Mouse (Mus musculus): ENCODE measurements around the gene Guca2a.

Gene Guca2a

GRCm38 (mm10) chr4:119637946-119638345 lies 442 bp downstream of the Guca2a start:
- ATAC-seq (ENCODE audit: insufficient number of reproducible peaks, low FRiP score, low TSS enrichment) = no peak

GRCm38 (mm10) chr4:119638656-119639055 lies 1.2 kb downstream of the Guca2a start:
- no peak for ATAC-seq (ENCODE audit: insufficient number of reproducible peaks, low FRiP score, low TSS enrichment)

- ATAC-seq (ENCODE audit: insufficient number of reproducible peaks, low FRiP score, low TSS enrichment) = no peak
Observed at GRCm38 (mm10) chr4:119642666-119643065, 5.2 kb downstream of the Guca2a start.

GRCm38 (mm10) chr4:119657011-119657410 lies 19.5 kb downstream of the Guca2a start:
- no peak for ATAC-seq (ENCODE audit: insufficient number of reproducible peaks, low FRiP score, low TSS enrichment)

GRCm38 (mm10) chr4:119658246-119658645 lies 20.7 kb downstream of the Guca2a start:
- ATAC-seq (ENCODE audit: insufficient number of reproducible peaks, low FRiP score, low TSS enrichment) = no peak

GRCm38 (mm10) chr4:119658731-119659130 lies 21.2 kb downstream of the Guca2a start, which contains the start of gene Guca2b:
Gene Guca2b (minus strand): TSS chr4:119658954.
- no peak for ATAC-seq (ENCODE audit: insufficient number of reproducible peaks, low FRiP score, low TSS enrichment)

GRCm38 (mm10) chr4:119660007-119660406 lies 22.5 kb downstream of the Guca2a start:
- no peak for ATAC-seq (ENCODE audit: insufficient number of reproducible peaks, low FRiP score, low TSS enrichment)

- ATAC-seq (ENCODE audit: insufficient number of reproducible peaks, low FRiP score, low TSS enrichment) = no peak
Observed at GRCm38 (mm10) chr4:119662151-119662550, 24.6 kb downstream of the Guca2a start.

- ATAC-seq (ENCODE audit: insufficient number of reproducible peaks, low FRiP score, low TSS enrichment) = no peak
Observed at GRCm38 (mm10) chr4:119662976-119663375, 25.5 kb downstream of the Guca2a start.

- ATAC-seq (ENCODE audit: insufficient number of reproducible peaks, low FRiP score, low TSS enrichment) = no peak
Observed at GRCm38 (mm10) chr4:119663409-119664095, 26.0 kb downstream of the Guca2a start.

- ATAC-seq (ENCODE audit: insufficient number of reproducible peaks, low FRiP score, low TSS enrichment) = no peak
Observed at GRCm38 (mm10) chr4:119665166-119665565, 27.7 kb downstream of the Guca2a start.

GRCm38 (mm10) chr4:119666116-119666515 lies 28.6 kb downstream of the Guca2a start:
- no peak for ATAC-seq (ENCODE audit: insufficient number of reproducible peaks, low FRiP score, low TSS enrichment)

- no peak for ATAC-seq (ENCODE audit: insufficient number of reproducible peaks, low FRiP score, low TSS enrichment)
Observed at GRCm38 (mm10) chr4:119667454-119667853, 29.9 kb downstream of the Guca2a start.

GRCm38 (mm10) chr4:119668185-119668584 lies 30.7 kb downstream of the Guca2a start:
- no peak for ATAC-seq (ENCODE audit: insufficient number of reproducible peaks, low FRiP score, low TSS enrichment)

- ATAC-seq (ENCODE audit: insufficient number of reproducible peaks, low FRiP score, low TSS enrichment) = no peak
Observed at GRCm38 (mm10) chr4:119668596-119668995, 31.1 kb downstream of the Guca2a start.

- no peak for ATAC-seq (ENCODE audit: insufficient number of reproducible peaks, low FRiP score, low TSS enrichment)
Observed at GRCm38 (mm10) chr4:119669356-119670209, 32.1 kb downstream of the Guca2a start.

- ATAC-seq (ENCODE audit: insufficient number of reproducible peaks, low FRiP score, low TSS enrichment) = no peak
Observed at GRCm38 (mm10) chr4:119670210-119670555, 32.7 kb downstream of the Guca2a start.

- ATAC-seq (ENCODE audit: insufficient number of reproducible peaks, low FRiP score, low TSS enrichment) = no peak
Observed at GRCm38 (mm10) chr4:119670736-119671135, 33.2 kb downstream of the Guca2a start.

- no peak for ATAC-seq (ENCODE audit: insufficient number of reproducible peaks, low FRiP score, low TSS enrichment)
Observed at GRCm38 (mm10) chr4:119671164-119671563, 33.7 kb downstream of the Guca2a start.

GRCm38 (mm10) chr4:119672685-119673084 lies 35.2 kb downstream of the Guca2a start:
- no peak for ATAC-seq (ENCODE audit: insufficient number of reproducible peaks, low FRiP score, low TSS enrichment)

- no peak for ATAC-seq (ENCODE audit: insufficient number of reproducible peaks, low FRiP score, low TSS enrichment)
Observed at GRCm38 (mm10) chr4:119682596-119682995, 45.1 kb downstream of the Guca2a start.

GRCm38 (mm10) chr4:119685746-119686145 lies 48.2 kb downstream of the Guca2a start:
- ATAC-seq (ENCODE audit: insufficient number of reproducible peaks, low FRiP score, low TSS enrichment) = no peak

Data from cerebellum, adult (tissue).